Mouse (Mus musculus) frontal cortex, adult 2 months (tissue): ENCODE measurements around the gene Olfr19. TPM values are rescaled to one million over a fixed set of nuclear protein-coding genes. Genes with fewer than 3 reads are reported as not detected.
"Not testable (repeated sequence)": the region's sequence is repeated elsewhere in the genome, so short reads cannot be mapped to it uniquely, and the experiment has no call there.

ENCODE experiments used
- DNase-seq, 2 experiments: peaks; one replicate each; pipeline ENCODE4 v3.0.0; 2022; ENCODE audit warnings: low spot score in 1 of 2; ENCODE audit errors: extremely low spot score in 1 of 2
- polyA plus RNA-seq: library from polyadenylated mRNA; depleted of rRNA; stranded (reverse); fragments of >200 nt; gene quantifications from 2 replicates; pipeline ENCODE4 v1.2.3, GENCODE M21; 2012; rRNA removed

Gene Olfr19
- not detected in 2 replicates for polyA plus RNA-seq

DNA sequence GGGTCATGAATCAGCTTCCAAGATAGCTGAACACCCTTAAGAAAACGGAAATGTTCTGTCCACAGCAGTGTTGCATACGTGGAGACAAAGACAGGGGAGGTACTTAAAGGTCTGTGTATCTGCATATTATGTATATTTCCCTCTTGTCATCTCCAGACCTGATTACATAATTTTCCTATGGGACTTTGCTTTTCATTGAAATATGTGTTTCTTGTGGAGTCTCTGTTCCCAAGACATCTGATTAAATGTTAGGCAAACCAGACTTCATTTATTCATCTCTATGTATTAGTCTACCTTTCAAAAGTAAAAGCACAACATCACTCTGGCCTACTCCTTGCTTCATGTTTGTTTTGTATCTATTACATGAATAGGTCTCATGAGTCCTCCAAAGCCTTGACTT, at the start of gene Olfr19:
Gene Olfr19, minus strand, starts transcription at position 101 of the 400 bp plus-strand sequence.
- DNase-seq = no peak

DNA sequence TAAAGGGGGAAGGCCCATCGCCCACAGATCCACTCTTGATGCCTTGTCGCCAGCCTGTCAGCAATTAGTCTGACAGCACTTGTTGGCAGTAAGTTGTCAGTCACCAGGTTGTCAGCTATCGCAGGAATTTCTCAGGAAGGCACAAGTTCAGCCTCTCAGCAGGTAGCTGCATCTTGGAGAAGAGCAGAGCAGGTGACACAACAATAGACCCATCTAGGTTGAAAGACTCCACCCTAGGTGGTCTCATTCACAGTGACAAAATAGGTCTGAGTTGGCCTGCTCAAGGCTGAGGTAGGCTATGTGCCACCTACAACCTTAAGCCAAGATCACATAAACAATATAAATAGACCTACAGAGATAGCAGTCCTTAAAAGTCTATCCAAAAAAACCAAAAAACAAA, 8.8 kb upstream of the Olfr19 start:
- no peak for DNase-seq

DNA sequence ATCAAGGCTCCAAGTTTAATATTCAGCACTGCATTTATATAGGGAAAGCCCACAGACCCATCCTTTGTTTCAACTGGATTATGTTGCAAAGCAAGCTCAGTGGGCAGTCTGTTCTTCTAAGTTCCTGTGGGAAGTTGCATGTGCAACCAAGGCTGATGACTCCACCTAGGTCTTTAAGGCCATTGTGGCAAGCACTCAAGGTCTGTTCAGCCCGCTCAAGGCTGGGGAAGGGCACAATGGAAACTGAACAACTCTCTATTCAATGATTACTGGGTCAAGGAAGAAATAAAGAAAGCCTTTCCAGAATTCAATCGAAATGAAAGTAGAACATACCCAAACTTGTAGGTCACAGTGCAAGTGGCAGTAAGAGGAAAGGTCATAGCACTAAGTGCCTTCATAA, 7.8 kb upstream of the Olfr19 start:
- DNase-seq = no peak

DNA sequence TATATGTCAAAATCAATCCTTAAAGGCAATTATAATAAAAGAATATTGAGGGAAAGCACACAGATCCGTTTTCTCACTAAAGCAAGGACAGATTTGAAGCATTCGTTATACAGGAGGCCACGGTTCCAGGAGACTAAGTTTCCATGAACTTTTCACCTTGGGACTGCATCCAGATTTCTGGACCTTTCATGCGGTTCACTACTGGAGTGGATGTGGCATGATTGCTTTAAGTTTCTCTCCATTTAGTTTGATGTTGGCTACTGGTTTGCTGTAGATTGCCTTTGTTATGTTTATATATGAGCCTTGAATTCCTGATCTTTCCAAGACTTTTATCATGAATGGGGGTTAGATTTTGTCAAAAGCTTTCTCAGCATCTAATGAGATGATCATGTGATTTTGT, 11.2 kb downstream of the Olfr19 start:
- DNase-seq = no peak

DNA sequence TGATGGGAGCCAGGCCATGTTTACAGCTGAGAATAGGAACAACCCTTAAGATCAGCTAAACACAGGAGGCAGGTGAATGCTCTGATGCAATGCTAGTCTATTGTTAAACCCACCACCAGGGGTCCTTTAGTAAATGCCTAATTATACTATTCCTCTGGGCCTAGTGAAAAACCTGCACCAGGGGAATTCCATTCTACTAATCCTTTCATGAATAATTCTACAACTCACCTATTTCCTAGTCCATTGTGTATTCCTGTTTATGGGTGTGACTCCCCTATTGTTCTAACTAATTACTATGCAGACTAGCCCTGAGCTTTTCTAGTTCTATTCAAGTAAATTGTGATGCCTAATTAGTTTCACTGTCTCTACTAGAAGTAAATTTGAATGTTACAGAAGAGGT, 11.7 kb downstream of the Olfr19 start:
- DNase-seq = not testable (repeated sequence)

DNA sequence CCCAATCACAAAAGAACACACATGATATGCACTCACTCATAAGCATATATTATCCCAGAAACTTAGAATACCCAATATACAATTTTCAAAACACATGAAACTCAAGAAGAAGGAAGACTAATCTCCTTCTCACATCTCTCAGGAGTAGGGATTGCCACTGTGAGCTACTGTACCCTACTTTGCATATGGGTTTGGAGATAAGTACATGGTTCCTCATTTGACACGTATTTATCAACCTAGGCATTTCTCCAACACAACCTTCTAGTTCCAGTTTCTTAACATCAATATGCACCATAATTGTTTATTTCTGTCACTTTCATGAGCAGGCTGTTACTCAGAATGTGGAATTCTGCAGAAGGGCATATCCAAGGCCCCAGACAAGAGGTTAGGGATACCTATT, 31.1 kb downstream of the Olfr19 start:
- no peak for DNase-seq

DNA sequence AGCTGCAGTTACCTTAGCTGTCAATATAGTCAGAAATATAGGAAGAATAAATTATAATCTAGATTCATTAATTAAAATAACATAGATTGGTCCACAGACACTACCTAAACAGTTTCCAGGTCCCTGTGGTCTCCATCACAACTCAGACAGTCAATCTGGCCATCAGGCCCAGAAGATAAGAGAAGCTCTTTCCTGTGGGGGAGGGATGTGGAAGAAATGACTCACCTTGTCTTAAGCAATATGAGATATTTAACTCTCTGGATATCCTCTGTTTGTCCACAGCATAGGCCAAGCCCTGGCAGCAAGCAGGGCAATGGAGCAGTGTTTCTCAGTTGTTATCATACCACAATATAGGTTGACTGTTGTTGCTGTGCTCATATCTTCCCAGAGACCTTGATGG, 42.5 kb downstream of the Olfr19 start:
- DNase-seq = no peak

Other genes with a start within 250 kb of the Olfr19 start
- 11.2 and 13.3 TPM in 2 replicates for gene Fgd4, start 75.9 kb downstream of the Olfr19 start, polyA plus RNA-seq
- 3.8 and 4.4 TPM in 2 replicates for gene Spag6l, start 153.1 kb upstream of the Olfr19 start, polyA plus RNA-seq
- not detected in 2 replicates for gene Igll1, start 187.6 kb upstream of the Olfr19 start, polyA plus RNA-seq
- gene Top3b, start 194.3 kb upstream of the Olfr19 start, polyA plus RNA-seq = 86.4 and 88.4 TPM in 2 replicates
- gene Vpreb1, start 194.4 kb upstream of the Olfr19 start, polyA plus RNA-seq = 0.58 and 0.63 TPM in 2 replicates
- 36.1 and 40.4 TPM in 2 replicates for gene Ppm1f, start 220.1 kb upstream of the Olfr19 start, polyA plus RNA-seq